Mouse (Mus musculus) cerebellum, postnatal 10 days (tissue): Measurements from ENCODE around the gene Nt5c2.

Source experiments
- DNase-seq, 2 experiments: peaks; one replicate each; pipeline ENCODE4 v3.0.0; 2021; ENCODE audit warnings: mixed read lengths in 2 of 2

Nt5c2 gene

GRCm38 (mm10) chr19:46875790-46876189 is 139.2 kb downstream of the Nt5c2 start:
- peak; percentile 90 to 93 for DNase-seq

- no peak for DNase-seq
Observed at GRCm38 (mm10) chr19:46873924-46874323, 141.0 kb downstream of the Nt5c2 start.

GRCm38 (mm10) chr19:46871651-46872050 is 143.3 kb downstream of the Nt5c2 start:
- DNase-seq = no peak

GRCm38 (mm10) chr19:46871096-46871495 is 143.9 kb downstream of the Nt5c2 start:
- no peak for DNase-seq

GRCm38 (mm10) chr19:46869526-46869925 is 145.4 kb downstream of the Nt5c2 start:
- peak; percentile 89 to 91 for DNase-seq

- DNase-seq = no peak
Observed at GRCm38 (mm10) chr19:46869049-46869448, 145.9 kb downstream of the Nt5c2 start.

- no peak for DNase-seq
Observed at GRCm38 (mm10) chr19:46865381-46865780, 149.6 kb downstream of the Nt5c2 start.

GRCm38 (mm10) chr19:46864731-46865331 is 150.1 kb downstream of the Nt5c2 start:
- DNase-seq = no peak

GRCm38 (mm10) chr19:46864079-46864478 is 150.9 kb downstream of the Nt5c2 start:
- no peak for DNase-seq

- peak; percentile 88 for DNase-seq
Observed at GRCm38 (mm10) chr19:46863236-46863927, 151.6 kb downstream of the Nt5c2 start.

GRCm38 (mm10) chr19:46862556-46862955 is 152.4 kb downstream of the Nt5c2 start:
- no peak for DNase-seq

- no peak for DNase-seq
Observed at GRCm38 (mm10) chr19:46858200-46858599, 156.8 kb downstream of the Nt5c2 start.

- DNase-seq = peak in 1 of 2 experiments; percentile 40
Observed at GRCm38 (mm10) chr19:46857277-46857989, 157.5 kb downstream of the Nt5c2 start.

- no peak for DNase-seq
Observed at GRCm38 (mm10) chr19:46856780-46857179, 158.2 kb downstream of the Nt5c2 start.

GRCm38 (mm10) chr19:46856232-46856631 is 158.7 kb downstream of the Nt5c2 start:
- DNase-seq = no peak

GRCm38 (mm10) chr19:46849443-46849997 is 165.4 kb downstream of the Nt5c2 start:
- no peak for DNase-seq

GRCm38 (mm10) chr19:46848381-46849268 is 166.3 kb downstream of the Nt5c2 start:
- DNase-seq = no peak

- no peak for DNase-seq
Observed at GRCm38 (mm10) chr19:46846459-46846858, 168.5 kb downstream of the Nt5c2 start.

- DNase-seq = no peak
Observed at GRCm38 (mm10) chr19:46846056-46846455, 168.9 kb downstream of the Nt5c2 start.

GRCm38 (mm10) chr19:46843030-46843429 is 171.9 kb downstream of the Nt5c2 start:
- no peak for DNase-seq

GRCm38 (mm10) chr19:46841016-46841415 is 173.9 kb downstream of the Nt5c2 start:
- no peak for DNase-seq

GRCm38 (mm10) chr19:46837290-46838079 is 177.5 kb downstream of the Nt5c2 start:
- DNase-seq = no peak
